Mouse (Mus musculus) hindbrain, embryonic 10.5 days (tissue): Measurements from ENCODE around the gene Tef. TPM values are rescaled to one million over a fixed set of nuclear protein-coding genes. Genes with fewer than 3 reads are reported as not detected.

ENCODE experiments used
- DNase-seq: peaks from one replicate; pipeline ENCODE4 v3.0.0-alpha.2; 2017; ENCODE audit warnings: low spot score
- H3K27ac ChIP-seq: fragments of 300-500 bp; sonication (generic); 2 replicates; pipeline ENCODE4 v1.5.1; 2016; ENCODE audit warnings: mild to moderate bottlenecking, moderate library complexity
- H3K27me3 ChIP-seq: fragments of 300-500 bp; sonication (generic); 2 replicates; pipeline ENCODE4 v1.6.1; 2016; ENCODE audit warnings: mild to moderate bottlenecking; ENCODE audit not compliant: poor library complexity, insufficient read depth, severe bottlenecking
- H3K36me3 ChIP-seq: fragments of 300-500 bp; sonication (generic); 2 replicates; pipeline ENCODE4 v1.6.1; 2016; ENCODE audit warnings: mild to moderate bottlenecking, moderate library complexity
- H3K4me1 ChIP-seq: fragments of 300-500 bp; sonication (generic); replicated peaks from 2 replicates; pipeline ENCODE4 v1.6.1; 2016; ENCODE audit warnings: mild to moderate bottlenecking
- H3K4me3 ChIP-seq: fragments of 300-500 bp; sonication (generic); 2 replicates; pipeline ENCODE4 v1.5.1; 2016; ENCODE audit warnings: mild to moderate bottlenecking, moderate library complexity
- H3K9me3 ChIP-seq: fragments of 300-500 bp; sonication (generic); 2 replicates; pipeline ENCODE4 v1.6.1; 2016; ENCODE audit warnings: mild to moderate bottlenecking, moderate library complexity
- WGBS: fragments of 180-500 bp; shearing (Covaris S2); methylation state at CpG from one replicate; pipeline ENCODE4 v1.1.7; 2016; 5-methylcytosine and 5-hydroxymethylcytosine counted together
- polyA plus RNA-seq: library from polyadenylated mRNA; unstranded; fragments of >200 nt; fragmentation: Nextera tagmentation; extraction: Ambion mirVana; gene quantifications from 2 replicates; pipeline ENCODE4 v1.2.1, GENCODE M21; 2016

Tef gene
- polyA plus RNA-seq, 1 experiment from 2014 or later: 19.4 TPM

- Histone ChIP-seq H3K27me3 (peaks cover 32% of the 10 kb centered on the region), H3K36me3 (no peaks in the 10 kb centered on the region), H3K4me3 (0 out of 2 replicates have a peak overlapping the region, but pooled peaks have one; percentile 46), H3K27ac (no peak overlapping the region), H3K9me3 (no peaks in the 10 kb centered on the region), H3K4me1 (peaks cover 43% of the 10 kb centered on the region)
- DNase-seq: no peak
- 74% methylated on average over 10 of the region's 10 CpGs for WGBS
Observed at GRCm38 (mm10) chr15:81835007-81835880, 33.0 kb downstream of the Tef start.

GRCm38 (mm10) chr15:81836124-81836821 lies 34.1 kb downstream of the Tef start:
- peak overlapping the region; percentile 79 for H3K27ac ChIP-seq
- DNase-seq: peak; percentile 77

GRCm38 (mm10) chr15:81836966-81837920 lies 35.0 kb downstream of the Tef start:
- Histone ChIP-seq H3K4me3 (no peak overlapping the region), H3K36me3 (no peaks in the 10 kb centered on the region), H3K27ac (no peak overlapping the region), H3K9me3 (no peaks in the 10 kb centered on the region), H3K27me3 (peaks cover 32% of the 10 kb centered on the region), H3K4me1 (peaks cover 34% of the 10 kb centered on the region)
- WGBS: 67% methylated on average over 7 of the region's 7 CpGs
- no peak for DNase-seq

More at GRCm38 (mm10) chr15:81836124-81836821, 34.1 kb downstream of the Tef start:
- H3K27me3 ChIP-seq: peaks cover 32% of the 10 kb centered on the region
- H3K4me1 ChIP-seq: peaks cover 38% of the 10 kb centered on the region
- H3K36me3 ChIP-seq: no peaks in the 10 kb centered on the region
- no peaks in the 10 kb centered on the region for H3K9me3 ChIP-seq
- peak overlapping the region; percentile 46 for H3K4me3 ChIP-seq
- 2% methylated on average over 33 of the region's 33 CpGs for WGBS

- Histone ChIP-seq H3K27me3 (peaks cover 32% of the 10 kb centered on the region), H3K4me3 (no peak overlapping the region), H3K27ac (no peak overlapping the region), H3K9me3 (no peaks in the 10 kb centered on the region), H3K4me1 (peaks cover 34% of the 10 kb centered on the region), H3K36me3 (no peaks in the 10 kb centered on the region)
- no peak for DNase-seq
- WGBS: 78% methylated on average over 14 of the region's 14 CpGs
Observed at GRCm38 (mm10) chr15:81838554-81839235, 36.5 kb downstream of the Tef start.

GRCm38 (mm10) chr15:81839634-81840033 lies 37.4 kb downstream of the Tef start:
- Histone ChIP-seq H3K4me3 (no peak overlapping the region), H3K27me3 (peaks cover 27% of the 10 kb centered on the region), H3K27ac (no peak overlapping the region), H3K9me3 (no peaks in the 10 kb centered on the region), H3K36me3 (no peaks in the 10 kb centered on the region), H3K4me1 (peaks cover 28% of the 10 kb centered on the region)
- no peak for DNase-seq
- 75% methylated on average over 5 of the region's 5 CpGs for WGBS

- Histone ChIP-seq H3K4me3 (no peak overlapping the region), H3K36me3 (no peaks in the 10 kb centered on the region), H3K27me3 (peaks cover 20% of the 10 kb centered on the region), H3K27ac (no peak overlapping the region), H3K9me3 (no peaks in the 10 kb centered on the region), H3K4me1 (peaks cover 22% of the 10 kb centered on the region)
- no peak for DNase-seq
- WGBS: 94% methylated on average over 7 of the region's 7 CpGs
Observed at GRCm38 (mm10) chr15:81840306-81840705, 38.1 kb downstream of the Tef start.

GRCm38 (mm10) chr15:81842275-81842674 lies 40.1 kb downstream of the Tef start:
- peaks cover 8% of the 10 kb centered on the region; the same call in 1 of the 2 replicates for H3K36me3 ChIP-seq
- peaks cover 5% of the 10 kb centered on the region; the same call in 1 of the 2 replicates for H3K27me3 ChIP-seq
- H3K4me1 ChIP-seq: peaks cover 12% of the 10 kb centered on the region
- H3K4me3 ChIP-seq: no peak overlapping the region
- no peak for DNase-seq
- H3K27ac ChIP-seq: no peak overlapping the region
- 84% methylated on average over 7 of the region's 7 CpGs for WGBS
- H3K9me3 ChIP-seq: no peaks in the 10 kb centered on the region

- Histone ChIP-seq H3K27me3 (no peaks in the 10 kb centered on the region), H3K27ac (no peak overlapping the region), H3K36me3 (peaks cover 29% of the 10 kb centered on the region), H3K9me3 (no peaks in the 10 kb centered on the region), H3K4me1 (peaks cover 7% of the 10 kb centered on the region), H3K4me3 (no peak overlapping the region)
- DNase-seq: no peak
- WGBS: 73% methylated on average over 5 of the region's 5 CpGs
Observed at GRCm38 (mm10) chr15:81845033-81845625, 42.9 kb downstream of the Tef start.

GRCm38 (mm10) chr15:81845724-81846123 lies 43.5 kb downstream of the Tef start:
- WGBS: 42% methylated on average over 4 of the region's 4 CpGs
- no peaks in the 10 kb centered on the region for H3K9me3 ChIP-seq
- H3K4me1 ChIP-seq: peaks cover 7% of the 10 kb centered on the region
- H3K27me3 ChIP-seq: no peaks in the 10 kb centered on the region
- DNase-seq: no peak
- H3K36me3 ChIP-seq: peaks cover 35% of the 10 kb centered on the region
- H3K4me3 ChIP-seq: no peak overlapping the region
- H3K27ac ChIP-seq: no peak overlapping the region

GRCm38 (mm10) chr15:81846755-81847154 lies 44.5 kb downstream of the Tef start:
- Histone ChIP-seq H3K9me3 (no peaks in the 10 kb centered on the region), H3K4me1 (peaks cover 7% of the 10 kb centered on the region), H3K36me3 (peaks cover 46% of the 10 kb centered on the region), H3K4me3 (no peak overlapping the region), H3K27ac (no peak overlapping the region), H3K27me3 (no peaks in the 10 kb centered on the region)
- no peak for DNase-seq
- 91% methylated on average over 9 of the region's 9 CpGs for WGBS

GRCm38 (mm10) chr15:81847161-81847560 lies 44.9 kb downstream of the Tef start:
- no peak for DNase-seq
- Histone ChIP-seq H3K4me3 (no peak overlapping the region), H3K36me3 (peaks cover 50% of the 10 kb centered on the region), H3K27me3 (no peaks in the 10 kb centered on the region), H3K9me3 (no peaks in the 10 kb centered on the region), H3K27ac (no peak overlapping the region), H3K4me1 (peaks cover 7% of the 10 kb centered on the region)
- WGBS: 94% methylated on average over 4 of the region's 4 CpGs
